Mouse (Mus musculus) layer of hippocampus, postnatal 25 days (tissue): ENCODE results near the gene Rabep2. TPM values are rescaled to one million over a fixed set of nuclear protein-coding genes. Genes with fewer than 3 reads are reported as not detected.
"Not testable (repeated sequence)": the region's sequence is repeated elsewhere in the genome, so short reads cannot be mapped to it uniquely, and the experiment has no call there.

Experiments used
- DNase-seq, 2 experiments: peaks; one replicate each; pipeline ENCODE4 v3.0.0; 2022; ENCODE audit warnings: mixed read lengths in 2 of 2, low spot score in 1 of 2; ENCODE audit errors: extremely low spot score in 1 of 2
- total RNA-seq, 2 experiments: library from RNA; stranded (reverse); gene quantifications; 2 replicates each; pipeline ENCODE4 v1.2.3; 2021

Rabep2 gene
- total RNA-seq, result 10 to 100 TPM in 1 of 2 experiments, 1 to 10 TPM in 1; 9.8 to 13.5 TPM

DNA sequence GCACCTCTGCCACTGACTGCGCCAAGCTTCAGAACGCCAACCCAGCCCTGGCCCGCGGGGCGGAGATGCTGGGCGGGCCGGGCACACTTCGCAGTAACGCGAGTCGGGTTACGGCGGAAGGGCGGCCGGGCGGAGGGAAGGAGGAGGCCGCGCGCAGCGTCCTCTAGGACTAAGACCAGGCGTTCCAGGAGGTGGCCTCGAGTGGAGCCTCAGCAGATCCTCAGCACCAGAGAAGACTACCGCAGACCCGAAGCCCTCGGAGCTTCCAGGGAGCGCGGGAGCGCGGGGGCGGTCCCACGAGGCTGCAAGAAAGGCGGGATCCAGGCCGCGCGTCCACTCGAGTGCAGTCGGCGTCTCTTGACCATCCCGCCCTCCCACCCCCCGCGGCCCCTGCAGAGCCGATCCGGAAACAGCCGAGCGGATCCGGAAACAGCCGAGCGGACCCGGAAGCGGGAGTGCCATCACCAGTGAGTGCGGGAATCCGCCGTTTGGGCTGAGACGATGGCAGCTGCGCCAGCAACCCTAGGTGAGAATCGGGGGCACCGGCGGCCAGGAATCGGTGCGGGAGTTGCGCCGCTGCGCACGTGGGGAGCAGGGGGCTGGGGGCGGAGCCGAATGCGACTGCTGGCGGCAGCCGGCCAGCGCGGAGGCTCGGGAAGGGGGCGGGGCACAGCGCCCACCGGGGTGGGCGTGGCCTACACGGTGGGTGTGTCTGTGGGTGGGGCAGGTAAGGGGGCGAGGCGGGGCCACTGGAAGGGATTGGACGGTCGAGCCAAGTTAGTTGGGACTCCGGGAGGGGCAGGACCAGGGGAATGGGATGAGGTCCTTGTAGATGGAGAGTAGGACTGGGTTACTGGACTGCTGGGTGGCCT is at the start of gene Rabep2:
Gene Rabep2 (plus strand): TSS at position 129 of the 872 bp plus-strand sequence.
- DNase-seq, result peak; percentile 96 to 99

DNA sequence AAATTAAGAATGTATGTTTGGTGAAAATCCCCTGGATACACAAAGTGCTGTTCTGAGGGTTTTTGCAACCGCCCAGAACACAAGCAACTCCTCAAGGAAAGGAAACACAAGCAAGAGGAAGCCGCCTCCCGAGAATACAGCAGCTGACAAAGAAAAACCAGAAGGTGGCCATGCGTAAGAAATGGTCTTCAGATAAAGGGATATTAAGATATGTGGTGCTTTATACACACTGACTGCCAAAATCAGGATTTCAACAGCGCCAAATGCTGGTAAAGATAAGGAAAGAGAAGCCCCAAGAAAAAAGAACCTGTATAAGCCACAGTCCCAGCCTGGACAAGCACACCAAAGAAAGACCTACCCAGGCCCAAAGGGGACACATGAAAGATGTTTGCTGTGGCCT is 45.0 kb upstream of the Rabep2 start:
- DNase-seq, result no peak

DNA sequence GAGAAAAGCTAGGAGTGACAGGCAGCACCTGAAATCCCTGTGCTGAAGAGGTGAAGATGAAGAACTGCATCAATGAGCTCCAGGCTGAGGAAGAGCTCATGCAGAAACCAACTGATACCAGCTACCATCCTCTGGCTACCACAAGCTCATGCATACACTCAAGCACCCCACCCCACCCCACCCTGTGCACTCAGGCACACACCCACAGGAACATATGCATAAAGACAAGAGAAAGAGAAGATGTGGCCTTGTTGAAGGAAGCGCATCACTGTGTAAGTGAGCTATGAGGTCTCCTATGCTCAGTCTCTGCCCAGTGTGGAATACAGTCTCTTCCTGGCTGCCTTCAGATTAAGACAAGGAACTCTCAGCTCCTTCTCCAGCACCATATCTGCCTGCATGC is 40.4 kb upstream of the Rabep2 start:
- DNase-seq, result no peak

DNA sequence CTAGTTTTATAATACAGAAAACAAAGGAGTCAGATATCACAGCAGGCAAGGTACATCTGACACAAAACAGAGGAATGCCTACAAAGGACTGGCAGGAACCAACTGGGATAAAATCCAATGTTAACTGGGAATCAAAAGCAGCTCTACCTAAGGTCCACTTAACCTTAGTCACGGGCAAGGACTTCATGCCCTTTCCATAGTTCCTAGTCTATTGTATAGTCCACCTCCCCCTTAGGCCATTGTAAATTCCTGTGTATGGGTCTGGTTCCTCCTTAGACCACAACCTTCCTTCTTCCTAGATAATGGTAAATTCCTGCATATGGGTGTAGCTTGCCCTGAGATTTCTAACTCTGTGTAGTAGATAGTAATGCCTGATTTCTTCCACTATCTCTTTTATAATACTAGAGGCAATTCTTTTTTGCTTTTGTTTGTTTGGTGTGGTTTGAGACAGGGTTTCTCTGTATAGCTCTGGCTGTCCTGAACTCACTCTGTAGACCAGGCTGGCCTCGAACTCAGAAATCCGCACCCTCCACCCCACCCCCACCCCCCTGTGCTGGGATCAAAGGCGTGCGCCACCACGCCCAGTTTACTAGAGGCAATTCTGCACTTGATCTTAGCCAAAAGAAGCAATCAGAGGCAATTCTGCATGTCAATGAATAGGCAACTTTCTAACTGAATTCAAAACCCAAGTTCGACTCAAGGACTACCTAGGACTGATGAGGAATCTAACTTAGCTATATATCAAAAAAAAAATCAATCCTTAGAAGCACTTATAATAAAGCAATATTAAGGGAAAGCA is 36.3 kb upstream of the Rabep2 start:
- not testable (repeated sequence) for DNase-seq

DNA sequence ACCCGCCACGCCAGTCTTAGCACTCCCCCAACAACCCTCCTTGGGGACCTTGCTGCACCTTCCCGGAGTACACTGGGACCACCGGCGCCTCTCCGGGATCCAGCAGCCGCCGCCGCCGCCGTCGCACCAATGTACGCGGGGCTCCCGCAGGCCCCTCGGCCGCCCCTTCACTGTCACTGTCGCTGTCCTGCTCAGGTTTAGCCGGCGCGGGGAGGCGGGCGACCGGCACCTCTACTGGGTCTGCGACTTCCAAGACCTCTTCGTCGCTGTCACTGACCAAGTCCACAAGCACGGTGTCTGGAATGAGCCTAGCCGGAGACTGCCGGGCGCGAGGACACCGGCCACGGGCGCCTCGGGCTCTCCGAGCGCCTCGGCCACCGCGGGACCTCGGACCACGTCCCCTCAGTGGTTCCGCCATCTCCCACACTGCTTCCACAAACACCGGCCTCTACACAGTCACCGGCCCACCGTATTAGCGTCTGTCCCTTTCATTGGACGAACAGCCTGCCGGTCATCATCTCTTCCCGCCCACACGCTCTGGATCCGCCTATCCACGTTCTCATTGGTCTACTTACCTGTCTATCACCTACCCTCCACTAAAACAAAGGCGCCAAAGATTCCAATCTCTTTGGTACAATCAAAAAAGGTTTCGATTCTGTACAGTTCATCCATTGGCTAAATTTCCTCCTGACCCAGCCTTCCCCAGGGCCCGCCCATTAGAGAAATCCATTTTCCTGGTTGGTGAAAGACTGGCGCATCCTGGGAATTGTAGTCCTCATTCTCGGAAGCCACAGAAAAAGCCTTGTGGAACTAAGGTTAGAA is 32.0 kb upstream of the Rabep2 start, which contains the start of gene Nfatc2ip:
Gene Nfatc2ip (minus strand): TSS at position 440 of the 822 bp plus-strand sequence.
- DNase-seq, result peak; percentile 85 to 92

DNA sequence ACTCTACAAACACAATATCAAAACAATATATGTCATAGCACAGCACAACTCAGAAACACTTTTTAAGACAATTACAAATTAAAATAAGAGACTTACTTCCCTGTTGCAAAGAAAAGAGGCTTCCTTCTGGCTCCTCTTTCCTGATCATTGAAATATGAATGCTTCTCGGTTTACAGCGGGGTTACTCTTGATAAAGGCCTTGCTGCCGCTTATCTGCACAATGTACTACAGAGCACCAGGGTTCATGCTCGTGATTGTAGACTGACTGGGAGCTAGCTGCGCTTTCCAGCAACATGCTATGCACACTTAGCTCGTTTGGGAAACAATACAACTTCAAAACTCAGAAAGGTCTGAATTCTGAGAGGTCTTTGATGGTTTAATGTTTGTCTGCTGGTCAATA is 31.3 kb upstream of the Rabep2 start:
- DNase-seq, result no peak

DNA sequence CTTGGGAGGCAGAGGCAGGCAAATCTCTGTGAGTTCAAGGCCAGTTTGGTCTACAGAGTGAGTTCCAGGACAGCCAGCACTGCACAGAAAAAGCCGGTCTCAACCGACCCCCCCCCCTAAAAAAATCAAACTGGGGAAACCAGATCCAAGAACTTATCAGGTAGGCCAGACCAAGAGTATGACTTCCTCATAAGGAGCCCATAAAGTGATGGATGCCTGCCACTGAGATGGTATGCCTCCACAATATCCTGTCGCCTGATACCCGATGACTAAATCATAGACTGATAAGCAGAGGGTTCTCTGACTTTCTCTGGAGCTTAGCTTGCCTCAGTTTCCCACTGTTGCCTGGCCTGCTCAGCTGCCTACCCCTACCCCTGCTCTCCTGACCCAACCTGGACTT is 30.7 kb upstream of the Rabep2 start:
- DNase-seq, result no peak

DNA sequence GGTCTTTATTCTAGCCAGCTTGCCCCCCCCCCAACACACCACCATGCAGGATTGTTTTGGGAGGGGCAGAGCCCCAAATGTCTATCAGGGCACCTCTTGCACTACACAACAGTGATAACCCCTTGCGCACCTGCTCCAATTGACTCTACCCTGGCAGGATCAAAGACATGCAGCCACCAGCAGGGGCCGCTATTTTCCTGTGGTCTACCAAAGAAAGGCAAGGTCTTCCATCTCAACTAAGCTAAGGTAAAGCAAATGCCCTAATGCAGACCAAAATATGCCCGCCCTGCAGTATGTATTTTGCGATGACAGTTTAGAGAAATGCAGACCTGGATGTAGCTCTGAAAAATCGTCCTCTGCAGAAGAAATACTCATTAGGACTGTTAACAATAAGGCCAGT is 29.0 kb upstream of the Rabep2 start:
- DNase-seq, result peak; percentile 66 to 93

DNA sequence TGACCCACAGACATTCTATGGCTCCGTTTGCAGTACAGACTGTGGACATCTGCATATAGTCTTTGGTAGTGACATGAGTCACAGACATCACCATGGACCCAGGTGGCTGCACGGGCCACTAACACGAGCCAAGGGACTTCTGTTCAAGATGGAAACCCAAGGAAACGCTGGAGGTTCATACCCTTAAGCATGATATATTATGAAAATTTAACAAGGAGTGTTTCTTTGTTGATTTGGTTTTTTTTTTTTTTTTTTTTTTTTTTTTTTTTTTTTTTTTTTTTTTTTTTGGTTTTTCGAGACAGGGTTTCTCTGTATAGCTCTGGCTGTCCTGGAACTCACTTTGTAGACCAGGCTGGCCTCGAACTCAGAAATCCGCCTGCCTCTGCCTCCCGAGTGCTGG is 26.0 kb upstream of the Rabep2 start:
- DNase-seq, result not testable (repeated sequence)

DNA sequence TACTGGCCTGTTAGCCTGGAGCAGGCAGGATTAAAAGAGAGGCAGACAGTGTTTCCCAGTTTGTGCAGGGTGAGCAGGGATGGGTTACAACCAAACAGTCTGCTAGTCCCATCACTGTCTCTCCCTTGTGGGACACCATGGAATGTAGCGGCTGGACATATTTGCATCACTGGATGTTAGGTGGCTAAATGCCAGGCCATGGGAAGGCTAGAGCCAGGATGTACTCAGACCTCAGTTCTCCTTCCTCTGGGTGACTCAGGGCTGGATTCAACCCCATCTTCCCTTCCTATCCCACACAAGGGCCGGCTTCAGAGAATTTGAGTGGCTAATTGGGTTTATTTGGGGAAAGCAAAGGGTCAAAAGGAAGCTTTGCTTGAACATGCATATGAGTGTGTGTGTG is 19.9 kb upstream of the Rabep2 start:
- no peak for DNase-seq

DNA sequence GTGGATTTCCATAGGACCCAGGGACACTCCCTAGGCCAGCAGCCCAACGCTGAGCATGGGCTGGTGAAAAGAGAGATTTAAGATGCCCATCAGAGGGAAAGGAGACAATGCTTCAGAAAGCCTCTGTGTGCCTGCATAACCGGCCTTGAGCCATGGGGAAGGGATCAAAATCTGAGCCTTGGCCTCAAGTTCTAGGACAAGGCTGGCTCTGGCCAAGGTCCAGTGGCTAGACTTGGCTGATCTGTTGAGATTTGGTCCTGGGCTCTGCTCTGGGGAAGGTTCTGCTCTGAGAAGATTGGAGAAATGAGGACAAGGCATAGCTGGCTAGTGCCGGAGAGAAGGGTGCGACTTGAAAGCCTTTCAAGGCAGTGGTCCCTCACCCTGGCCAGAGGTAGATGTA is 17.5 kb upstream of the Rabep2 start:
- no peak for DNase-seq

DNA sequence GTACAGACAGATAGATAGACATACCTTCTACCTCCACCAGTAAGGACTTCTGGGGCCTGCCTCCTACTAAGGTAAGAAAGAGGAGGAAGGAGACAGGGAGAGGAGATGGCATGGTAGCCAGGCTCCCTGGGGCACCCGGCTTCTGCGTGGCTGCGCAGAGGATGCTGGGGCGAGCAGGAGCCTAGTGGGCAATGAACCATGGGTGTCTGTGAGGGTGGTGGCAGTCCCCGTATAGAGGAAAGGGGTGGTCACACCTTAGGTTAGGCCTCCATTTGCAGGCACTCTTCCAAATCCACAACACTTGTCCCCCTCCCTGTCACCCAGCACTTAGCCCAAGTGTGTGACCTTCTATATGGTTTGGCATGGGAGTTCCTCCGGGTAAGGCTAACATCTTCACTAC is 13.8 kb upstream of the Rabep2 start, which contains the start of gene Cd19:
Gene Cd19 (minus strand): TSS at position 165 of the 400 bp plus-strand sequence.
- no peak for DNase-seq

DNA sequence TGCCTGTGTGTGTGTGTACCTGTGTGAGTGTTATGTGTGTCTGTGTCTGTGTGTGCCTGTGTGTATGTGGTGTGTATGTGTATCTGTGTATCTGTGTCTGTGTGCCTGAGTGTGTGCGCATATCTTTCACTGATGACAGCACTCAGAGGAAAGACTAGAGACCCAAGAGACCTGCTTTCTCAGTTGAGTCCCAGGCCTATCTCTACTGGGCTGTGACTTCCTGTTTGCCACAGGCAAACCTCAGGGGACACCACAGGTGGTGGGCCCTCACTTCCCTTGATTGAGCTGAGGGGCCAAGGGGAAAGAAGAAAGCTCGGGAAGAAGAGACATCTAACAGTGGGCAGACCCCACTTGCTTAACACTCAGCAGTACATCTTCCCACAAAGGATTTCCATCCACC is 11.9 kb upstream of the Rabep2 start:
- no peak for DNase-seq

DNA sequence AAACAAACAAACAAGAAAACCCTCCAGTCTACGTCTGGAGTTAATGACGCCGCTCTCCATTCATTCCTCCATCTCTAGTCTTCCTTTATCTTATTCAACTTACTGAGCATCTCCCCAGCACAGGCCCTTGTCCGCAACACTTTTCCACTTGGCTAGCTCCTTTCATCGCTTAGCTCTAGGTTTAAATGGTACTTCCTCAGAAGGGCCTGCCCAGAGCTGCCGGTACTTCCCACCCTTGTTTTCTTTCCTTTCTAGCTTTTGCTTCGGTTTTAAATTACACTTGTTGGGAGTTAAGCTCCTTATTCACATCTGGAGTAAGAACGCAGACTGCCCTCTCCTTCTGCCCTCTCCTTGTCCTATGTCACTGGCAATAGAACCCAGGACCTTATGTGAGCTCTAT is 11.5 kb upstream of the Rabep2 start:
- no peak for DNase-seq

DNA sequence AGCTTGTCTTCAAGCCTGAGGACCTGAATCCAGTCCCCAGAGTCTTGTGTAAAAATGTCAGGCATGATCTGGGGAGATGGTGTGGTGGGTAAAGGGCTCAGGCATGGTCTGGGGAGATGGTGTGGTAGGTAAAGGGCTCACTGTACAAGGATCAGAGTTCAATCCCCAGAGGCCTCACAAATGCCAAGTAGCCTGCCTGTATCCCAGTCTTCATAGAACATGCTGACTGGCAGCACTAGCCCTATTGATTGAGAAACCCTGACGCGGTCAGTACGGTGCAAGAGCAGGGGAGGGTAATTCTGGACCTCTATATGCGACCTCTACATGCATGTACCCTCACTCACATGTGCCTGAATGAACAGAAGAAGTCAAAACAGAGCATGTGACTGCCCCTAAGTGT is 11.0 kb upstream of the Rabep2 start:
- DNase-seq, result no peak

DNA sequence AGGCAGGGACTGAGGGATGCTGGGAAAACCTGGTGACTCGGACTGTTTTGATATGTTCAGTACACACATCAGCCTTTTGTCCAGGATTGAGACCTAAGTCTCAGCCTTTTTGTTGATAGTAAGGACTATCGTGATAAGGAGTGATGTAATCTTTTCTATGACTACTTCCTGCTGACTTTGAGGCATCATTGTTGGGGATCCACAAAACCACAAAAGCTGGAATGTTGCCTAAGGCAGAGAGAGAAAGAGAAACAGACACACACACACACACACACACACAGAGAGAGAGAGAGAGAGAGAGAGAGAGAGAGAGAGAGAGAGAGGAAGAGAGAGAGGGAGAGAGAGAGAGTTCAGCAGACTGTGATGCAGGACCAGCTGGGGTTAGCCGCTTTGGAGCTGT is 10.1 kb upstream of the Rabep2 start:
- no peak for DNase-seq

DNA sequence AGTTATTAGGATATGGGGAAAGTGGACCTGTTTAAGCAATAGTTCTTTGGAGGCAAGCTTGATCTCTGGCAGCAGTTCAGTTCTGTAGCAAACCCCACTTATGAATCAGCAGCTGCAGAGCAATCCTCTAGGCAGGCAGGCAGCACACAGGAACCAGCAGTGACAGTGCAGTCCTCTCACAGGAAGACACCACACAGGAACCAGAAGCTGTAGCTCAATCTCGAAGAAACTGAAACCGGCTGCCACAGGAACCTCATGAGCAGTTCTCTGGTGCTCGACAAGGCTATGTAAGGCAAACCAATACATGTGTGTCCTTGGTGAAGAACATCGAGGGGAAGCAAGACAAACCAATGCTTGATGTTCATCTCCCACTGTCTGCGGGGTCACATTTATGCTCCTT is 6.8 kb upstream of the Rabep2 start:
- no peak for DNase-seq

DNA sequence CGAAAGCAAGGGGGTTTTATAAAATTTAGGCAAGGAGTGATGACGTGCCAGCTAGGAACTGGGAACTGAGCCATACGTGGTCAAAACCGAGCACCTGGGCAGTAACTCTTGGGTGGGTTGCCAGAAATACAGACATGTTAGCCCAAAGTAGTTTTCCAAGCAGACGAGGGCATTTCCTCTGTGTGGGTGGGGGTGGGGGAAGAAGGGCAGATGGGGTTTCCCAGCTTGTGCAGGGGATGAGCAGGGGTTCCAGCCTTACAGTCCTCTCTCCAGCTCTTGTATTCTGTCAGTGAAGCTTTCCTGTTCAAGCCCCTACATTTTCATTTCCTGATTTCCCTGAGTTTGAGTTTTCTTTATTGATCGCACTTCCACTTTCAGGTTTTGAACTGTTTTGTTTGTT is 4.4 kb upstream of the Rabep2 start:
- DNase-seq, result no peak

DNA sequence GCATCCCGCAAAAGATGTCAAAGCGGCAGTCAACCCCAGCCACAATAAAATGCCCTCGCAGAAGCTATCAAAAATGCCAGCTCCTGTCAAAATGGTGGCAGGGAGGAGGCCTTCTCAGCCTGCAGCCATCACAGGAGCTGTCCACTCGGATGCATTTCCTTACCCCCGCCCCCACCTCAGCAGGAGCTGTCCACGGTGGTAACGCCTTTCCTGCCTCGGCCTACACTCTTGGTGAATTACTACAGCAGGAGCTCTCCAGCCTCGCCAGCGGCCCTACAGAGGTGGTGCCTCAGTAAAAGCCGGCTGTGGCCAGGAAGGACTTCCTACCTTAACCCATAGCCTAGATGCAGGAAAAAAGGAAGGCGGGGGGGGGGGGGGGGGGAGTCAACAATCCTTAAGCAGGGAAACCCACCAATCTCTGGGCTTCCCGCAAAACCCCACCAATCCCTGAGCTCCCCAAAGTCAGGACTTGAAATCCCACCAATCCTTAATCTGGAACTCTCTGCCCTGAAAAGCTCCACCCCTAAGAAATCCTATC is 1.2 kb upstream of the Rabep2 start:
- DNase-seq, result no peak

DNA sequence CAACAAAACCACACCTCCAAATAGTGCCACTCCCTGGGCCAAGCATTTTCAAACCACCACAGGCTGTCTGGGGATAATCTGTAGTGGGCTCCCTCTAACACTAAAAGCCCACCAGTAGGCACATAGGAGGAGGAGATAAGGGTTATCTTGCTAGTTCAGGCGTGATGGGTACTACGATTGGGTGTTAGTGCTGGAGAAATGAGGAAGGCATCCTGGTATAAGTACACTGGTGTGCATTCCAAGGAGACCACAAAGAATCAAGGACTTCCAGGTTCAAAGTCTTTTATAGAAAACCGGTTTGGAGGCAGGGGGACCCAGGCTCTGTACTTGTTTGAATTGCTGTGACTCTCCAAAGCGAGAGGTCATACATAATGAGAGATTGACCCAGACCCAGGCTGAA is 405 bp upstream of the Rabep2 start:
- no peak for DNase-seq
